Mouse (Mus musculus) embryonic facial prominence, embryonic 11.5 days (tissue): Measurements from ENCODE around the gene Arl10. TPM values are rescaled to one million over a fixed set of nuclear protein-coding genes. Genes with fewer than 3 reads are reported as not detected.

Experiments
- ATAC-seq: fragments of 200-750 bp; cut with Nextera tagmentation; replicated peaks from 2 replicates; pipeline ENCODE4 v1.8.0; 2017; ENCODE audit warnings: low read depth; ENCODE audit not compliant: insufficient number of reproducible peaks, low FRiP score, low TSS enrichment
- DNase-seq: peaks from one replicate; pipeline ENCODE4 v3.0.0-alpha.2; 2015; ENCODE audit warnings: low spot score
- H3K27ac ChIP-seq: fragments of 300-500 bp; sonication (generic); replicated peaks from 2 replicates; pipeline ENCODE4 v1.5.1; 2014; ENCODE audit warnings: mild to moderate bottlenecking, low read depth, low read length, control low read depth
- H3K27me3 ChIP-seq: fragments of 300-500 bp; sonication (generic); 2 replicates; pipeline ENCODE4 v1.6.1; 2014; ENCODE audit warnings: mild to moderate bottlenecking, low read length, moderate library complexity, mixed read lengths; ENCODE audit not compliant: control insufficient read depth, insufficient read depth
- H3K36me3 ChIP-seq: fragments of 300-500 bp; sonication (generic); replicated peaks from 2 replicates; pipeline ENCODE4 v1.6.1; 2014; ENCODE audit warnings: low read depth, mild to moderate bottlenecking, low read length, moderate library complexity, mixed read lengths; ENCODE audit not compliant: control insufficient read depth, insufficient read depth
- H3K4me1 ChIP-seq: fragments of 300-500 bp; sonication (generic); 2 replicates; pipeline ENCODE4 v1.6.1; 2014; ENCODE audit warnings: low read length, mixed read lengths; ENCODE audit not compliant: control insufficient read depth, insufficient read depth
- H3K4me2 ChIP-seq: fragments of 300-500 bp; sonication (generic); 2 replicates; pipeline ENCODE4 v1.6.1; 2014; ENCODE audit warnings: low read depth, mild to moderate bottlenecking, control low read depth, low read length, moderate library complexity
- H3K4me3 ChIP-seq: fragments of 300-500 bp; sonication (generic); 2 replicates; pipeline ENCODE4 v1.5.1; 2014; ENCODE audit warnings: low read depth, low read length, control low read depth
- H3K9ac ChIP-seq: fragments of 300-500 bp; sonication (generic); replicated peaks from 2 replicates; pipeline ENCODE4 v1.6.1; 2014; ENCODE audit warnings: mild to moderate bottlenecking, control low read depth, low read length
- H3K9me3 ChIP-seq: fragments of 300-500 bp; sonication (generic); replicated peaks from 2 replicates; pipeline ENCODE4 v1.6.1; 2016; ENCODE audit warnings: mild to moderate bottlenecking, low read length, inconsistent platforms, mixed read lengths; ENCODE audit not compliant: control insufficient read depth
- WGBS: fragments of 180-500 bp; shearing (Covaris S2); extraction: QIAGEN DNeasy Blood & Tissue Kit; methylation state at CpG from one replicate; pipeline ENCODE4 v1.1.7; 2014; 5-methylcytosine and 5-hydroxymethylcytosine counted together
- polyA plus RNA-seq: library from polyadenylated mRNA; unstranded; fragments of >200 nt; fragmentation: Nextera tagmentation; extraction: Ambion mirVana; gene quantifications from 2 replicates; pipeline ENCODE4 v1.2.1, GENCODE M21; 2014

The Arl10 gene
- polyA plus RNA-seq, 1 experiment from 2014 or later: 26.0 TPM

GRCm38 (mm10) chr13:54570736-54571135, 4.1 kb upstream of the Arl10 start:
- Histone ChIP-seq H3K9me3 (no peaks in the 10 kb centered on the region), H3K36me3 (no peaks in the 10 kb centered on the region), H3K4me1 (no peaks in the 10 kb centered on the region; the same call in 1 of the 2 replicates), H3K4me3 (no peak overlapping the region), H3K9ac (no peak overlapping the region), H3K27ac (no peak overlapping the region), H3K27me3 (no peaks in the 10 kb centered on the region), H3K4me2 (no peak overlapping the region)
- WGBS: 68% methylated on average over 4 of the region's 4 CpGs
- DNase-seq (no peak), ATAC-seq (no peak)

- H3K27me3 ChIP-seq: no peaks in the 10 kb centered on the region
- no peaks in the 10 kb centered on the region for H3K36me3 ChIP-seq
- no peak overlapping the region for H3K9ac ChIP-seq
- H3K4me2 ChIP-seq: no peak overlapping the region
- 50% methylated on average over 2 of the region's 2 CpGs for WGBS
- H3K4me1 ChIP-seq: no peaks in the 10 kb centered on the region; the same call in 1 of the 2 replicates
- no peak for ATAC-seq
- H3K9me3 ChIP-seq: no peaks in the 10 kb centered on the region
- peak; percentile 23 for DNase-seq
- no peak overlapping the region for H3K4me3 ChIP-seq
- no peak overlapping the region for H3K27ac ChIP-seq
These were observed 3.2 kb upstream of the Arl10 start for GRCm38 (mm10) chr13:54571637-54572036.

GRCm38 (mm10) chr13:54572621-54573020, 2.2 kb upstream of the Arl10 start:
- no peak overlapping the region for H3K27ac ChIP-seq
- DNase-seq (no peak), ATAC-seq (no peak)
- 84% methylated on average over 4 of the region's 4 CpGs for WGBS
- H3K4me3 ChIP-seq: no peak overlapping the region
- no peaks in the 10 kb centered on the region for H3K9me3 ChIP-seq
- H3K4me1 ChIP-seq: no peaks in the 10 kb centered on the region; the same call in 1 of the 2 replicates
- no peak overlapping the region for H3K4me2 ChIP-seq
- H3K36me3 ChIP-seq: no peaks in the 10 kb centered on the region
- H3K9ac ChIP-seq: no peak overlapping the region
- H3K27me3 ChIP-seq: no peaks in the 10 kb centered on the region

GRCm38 (mm10) chr13:54575489-54575888, 674 bp downstream of the Arl10 start:
- no peaks in the 10 kb centered on the region; the same call in 1 of the 2 replicates for H3K4me1 ChIP-seq
- H3K27ac ChIP-seq: no peak overlapping the region
- H3K9ac ChIP-seq: peak overlapping the region; percentile 93
- H3K36me3 ChIP-seq: 0 out of 2 replicates have a peak, but pooled peaks cover 2% of the 10 kb centered on the region
- H3K4me3 ChIP-seq: peak overlapping the region; percentile 96
- DNase-seq (peak; percentile 6), ATAC-seq (no peak)
- 2% methylated on average over 19 of the region's 19 CpGs for WGBS
- H3K27me3 ChIP-seq: no peaks in the 10 kb centered on the region
- peak overlapping the region; percentile 90 for H3K4me2 ChIP-seq
- no peaks in the 10 kb centered on the region for H3K9me3 ChIP-seq

GRCm38 (mm10) chr13:54577652-54578507, 3.1 kb downstream of the Arl10 start:
- no peak overlapping the region for H3K4me2 ChIP-seq
- WGBS: 88% methylated on average over 21 of the region's 21 CpGs
- H3K9ac ChIP-seq: no peak overlapping the region
- DNase-seq (no peak), ATAC-seq (no peak)
- H3K9me3 ChIP-seq: no peaks in the 10 kb centered on the region
- H3K27me3 ChIP-seq: no peaks in the 10 kb centered on the region
- H3K36me3 ChIP-seq: peaks cover 10% of the 10 kb centered on the region
- no peaks in the 10 kb centered on the region; the same call in 1 of the 2 replicates for H3K4me1 ChIP-seq
- no peak overlapping the region for H3K4me3 ChIP-seq
- H3K27ac ChIP-seq: no peak overlapping the region

- Histone ChIP-seq H3K27ac (no peak overlapping the region), H3K9me3 (no peaks in the 10 kb centered on the region), H3K4me2 (no peak overlapping the region), H3K4me1 (no peaks in the 10 kb centered on the region), H3K4me3 (no peak overlapping the region), H3K36me3 (peaks cover 10% of the 10 kb centered on the region), H3K27me3 (no peaks in the 10 kb centered on the region), H3K9ac (no peak overlapping the region)
- DNase-seq (no peak), ATAC-seq (no peak)
- WGBS: 87% methylated on average over 2 of the region's 2 CpGs
These were observed 6.6 kb downstream of the Arl10 start for GRCm38 (mm10) chr13:54581385-54581784.

GRCm38 (mm10) chr13:54582126-54582525, 7.3 kb downstream of the Arl10 start:
- H3K4me1 ChIP-seq: no peaks in the 10 kb centered on the region
- no peak overlapping the region for H3K9ac ChIP-seq
- H3K4me3 ChIP-seq: no peak overlapping the region
- H3K36me3 ChIP-seq: peaks cover 10% of the 10 kb centered on the region
- no peaks in the 10 kb centered on the region for H3K27me3 ChIP-seq
- DNase-seq: no peak
- ATAC-seq: no peak
- no peak overlapping the region for H3K4me2 ChIP-seq
- WGBS: 78% methylated on average over 10 of the region's 10 CpGs
- H3K9me3 ChIP-seq: no peaks in the 10 kb centered on the region
- no peak overlapping the region for H3K27ac ChIP-seq

GRCm38 (mm10) chr13:54582860-54583259, 8.0 kb downstream of the Arl10 start:
- Histone ChIP-seq H3K4me2 (no peak overlapping the region), H3K36me3 (peaks cover 10% of the 10 kb centered on the region), H3K27ac (no peak overlapping the region), H3K9ac (no peak overlapping the region), H3K4me1 (no peaks in the 10 kb centered on the region), H3K27me3 (no peaks in the 10 kb centered on the region), H3K9me3 (no peaks in the 10 kb centered on the region), H3K4me3 (no peak overlapping the region)
- 83% methylated on average over 5 of the region's 5 CpGs for WGBS
- ATAC-seq: no peak
- no peak for DNase-seq
